ENCODE assay signal across 8 mouse cellular contexts in genomic region chr9:96888742-96889344, GRCm38 (mm10). TPM values are rescaled to one million over a fixed set of nuclear protein-coding genes. Genes with fewer than 3 reads are reported as not detected.
DNase-seq lines count a peak whose midpoint lies in the region; ATAC-seq and TF ChIP-seq lines count a peak whose summit lies in the region.

No protein-coding gene starts in this region.

- peaks cover 11% of the 10 kb centered on the region; the same call in 1 of the 2 replicates for H3K4me1 ChIP-seq in liver, adult 2 months (ENCODE audit: control insufficient read depth, insufficient read depth, low read length)
- peaks cover 4% of the 10 kb centered on the region; the same call in 1 of the 2 replicates for H3K4me1 ChIP-seq in bone marrow, adult 2 months (ENCODE audit: control insufficient read depth, insufficient read depth, low read length)
- peaks cover 75% of the 10 kb centered on the region for H3K4me1 ChIP-seq in forebrain, embryonic 12.5 days
- H3K4me1 ChIP-seq in intestine, embryonic 15.5 days (replicated peaks) = peaks cover 30% of the 10 kb centered on the region
- no peaks in the 10 kb centered on the region; the same call in 1 of the 2 replicates for H3K4me1 ChIP-seq in liver, embryonic 16.5 days (ENCODE audit: control insufficient read depth, low read depth, low read length)
- H3K4me1 ChIP-seq in neural tube, embryonic 15.5 days = peaks cover 44% of the 10 kb centered on the region

- H3K4me2 ChIP-seq in forebrain, embryonic 12.5 days = peak overlapping the region; percentile 97
- H3K4me2 ChIP-seq in intestine, embryonic 15.5 days (replicated peaks) = peak overlapping the region; percentile 87
- peak overlapping the region; percentile 67 for H3K4me2 ChIP-seq in liver, embryonic 16.5 days (ENCODE audit: low read depth, low read length)
- peak overlapping the region; percentile 69 for H3K4me2 ChIP-seq in neural tube, embryonic 15.5 days

- peak overlapping the region; percentile 65 for H3K27ac ChIP-seq in liver, adult 2 months (replicated peaks; ENCODE audit: insufficient read depth, low read depth, low read length)
- H3K27ac ChIP-seq in bone marrow, adult 2 months (ENCODE audit: control insufficient read depth, insufficient read depth, low read depth, low read length, poor library complexity) = peak overlapping the region; percentile 96
- peak overlapping the region; percentile 71; the same call in 1 of the 2 replicates for H3K27ac ChIP-seq in forebrain, embryonic 12.5 days
- H3K27ac ChIP-seq in intestine, embryonic 15.5 days = peak overlapping the region; percentile 33; the same call in 1 of the 2 replicates
- H3K27ac ChIP-seq in liver, embryonic 16.5 days (ENCODE audit: low read length) = no peak overlapping the region
- H3K27ac ChIP-seq in neural tube, embryonic 15.5 days (replicated peaks) = peak overlapping the region; percentile 62

- no peaks in the 10 kb centered on the region for H3K27me3 ChIP-seq in liver, adult 2 months (ENCODE audit: control insufficient read depth, insufficient read depth, low read length)
- peaks cover 29% of the 10 kb centered on the region for H3K27me3 ChIP-seq in forebrain, embryonic 12.5 days
- no peaks in the 10 kb centered on the region for H3K27me3 ChIP-seq in intestine, embryonic 15.5 days (replicated peaks)
- peaks cover 23% of the 10 kb centered on the region for H3K27me3 ChIP-seq in liver, embryonic 16.5 days (ENCODE audit: control insufficient read depth, insufficient read depth, low read depth, low read length)
- no peaks in the 10 kb centered on the region for H3K27me3 ChIP-seq in neural tube, embryonic 15.5 days (replicated peaks)

- peak; percentile 44 for DNase-seq in liver, adult 2 months (ENCODE audit: extremely low read depth, low read depth, low spot score)
- DNase-seq in liver = no peak
- no peak for DNase-seq in embryo, embryonic 10 days (ENCODE audit: low spot score)

- peak overlapping the region; percentile 94 for H3K9ac ChIP-seq in liver, adult 2 months (ENCODE audit: low read depth, low read length)
- H3K9ac ChIP-seq in forebrain, embryonic 12.5 days = peak overlapping the region; percentile 81
- H3K9ac ChIP-seq in intestine, embryonic 15.5 days = peak overlapping the region; percentile 79
- H3K9ac ChIP-seq in liver, embryonic 16.5 days (ENCODE audit: low read depth, low read length) = peak overlapping the region; percentile 53
- H3K9ac ChIP-seq in neural tube, embryonic 15.5 days (replicated peaks) = peak overlapping the region; percentile 74

- under 1% methylated on average over 36 of the region's 37 CpGs for WGBS in liver, adult 2 months
- under 1% methylated on average over 37 of the region's 37 CpGs for WGBS in bone marrow, adult 2 months
- 0% methylated on average over 31 of the region's 37 CpGs for WGBS in forebrain, embryonic 12.5 days
- WGBS in intestine, embryonic 15.5 days = under 1% methylated on average over 37 of the region's 37 CpGs
- WGBS in liver, embryonic 16.5 days (ENCODE audit: insufficient replicate concordance) = under 1% methylated on average over 37 of the region's 37 CpGs
- under 1% methylated on average over 36 of the region's 37 CpGs for WGBS in neural tube, embryonic 15.5 days

- ATAC-seq in forebrain, embryonic 12.5 days (ENCODE audit: low FRiP score) = peak; percentile 42
- peak; percentile 39 for ATAC-seq in intestine, embryonic 15.5 days
- ATAC-seq in liver, embryonic 16.5 days (ENCODE audit: low read depth) = peak; percentile 17
- peak; percentile 62 for ATAC-seq in neural tube, embryonic 15.5 days (ENCODE audit: low FRiP score)

- H3K79me2 ChIP-seq in liver, adult 2 months (ENCODE audit: control insufficient read depth, insufficient read depth, low read length) = peaks cover 11% of the 10 kb centered on the region

- H3K4me3 ChIP-seq in liver, adult 2 months (ENCODE audit: insufficient read depth, low read depth, low read length) = peak overlapping the region; percentile 81
- H3K4me3 ChIP-seq in bone marrow, adult 2 months (replicated peaks; ENCODE audit: control insufficient read depth, low read depth, low read length) = peak overlapping the region; percentile 97
- peak overlapping the region; percentile 63 for H3K4me3 ChIP-seq in forebrain, embryonic 12.5 days (replicated peaks)
- H3K4me3 ChIP-seq in intestine, embryonic 15.5 days (replicated peaks) = peak overlapping the region; percentile 62
- H3K4me3 ChIP-seq in liver, embryonic 16.5 days (ENCODE audit: low read depth, low read length) = peak overlapping the region; percentile 61
- H3K4me3 ChIP-seq in neural tube, embryonic 15.5 days (replicated peaks) = peak overlapping the region; percentile 67

- no peak for TF ChIP-seq CTCF in liver, adult 2 months (IDR thresholded peaks at IDR 0.05; ENCODE audit: low read depth, low read length)
- no peak for TF ChIP-seq CTCF in bone marrow, adult 2 months (IDR thresholded peaks at IDR 0.05; ENCODE audit: control insufficient read depth, insufficient read depth, low read length)

- H3K9me3 ChIP-seq in forebrain, embryonic 12.5 days = no peaks in the 10 kb centered on the region
- no peaks in the 10 kb centered on the region for H3K9me3 ChIP-seq in intestine, embryonic 15.5 days
- no peaks in the 10 kb centered on the region for H3K9me3 ChIP-seq in liver, embryonic 16.5 days (replicated peaks; ENCODE audit: control insufficient read depth, low read length)
- no peaks in the 10 kb centered on the region for H3K9me3 ChIP-seq in neural tube, embryonic 15.5 days (replicated peaks)

- H3K36me3 ChIP-seq in liver, adult 2 months (ENCODE audit: control insufficient read depth, insufficient read depth, low read length) = no peaks in the 10 kb centered on the region
- no peaks in the 10 kb centered on the region for H3K36me3 ChIP-seq in forebrain, embryonic 12.5 days (replicated peaks)
- no peaks in the 10 kb centered on the region for H3K36me3 ChIP-seq in intestine, embryonic 15.5 days
- no peaks in the 10 kb centered on the region for H3K36me3 ChIP-seq in liver, embryonic 16.5 days (ENCODE audit: control insufficient read depth, insufficient read depth)
- H3K36me3 ChIP-seq in neural tube, embryonic 15.5 days = no peaks in the 10 kb centered on the region

- no peak for TF ChIP-seq POLR2A in liver, adult 2 months (IDR thresholded peaks at IDR 0.05; ENCODE audit: extremely low read depth, insufficient read depth, low read length)
- no peak for TF ChIP-seq POLR2A in bone marrow, adult 2 months (IDR thresholded peaks at IDR 0.05; ENCODE audit: borderline replicate concordance, control insufficient read depth, low read depth, low read length)

RNA-seq across cellular contexts. Expression of gene Pxylp1, which starts 3.6 kb away (rescaled TPM):
- 6.0 and 7.2 TPM in 2 replicates for total RNA-seq in liver, adult 2 months (2014; rRNA removed)
- 4.5 and 5.5 TPM in 2 replicates for polyA plus RNA-seq in liver, adult 2 months (2012; rRNA removed)
- polyA plus RNA-seq in bone marrow, adult 2 months (2011; ENCODE audit: insufficient read depth, insufficient read length, low replicate concordance, missing spikeins) = 7.1 and 14.5 TPM in 2 replicates
- 48.5 and 51.2 TPM in 2 replicates for polyA plus RNA-seq in forebrain, embryonic 12.5 days (2016; fragmentation: Nextera tagmentation; extraction: Ambion mirVana)
- 37.6 and 41.5 TPM in 2 replicates for polyA plus RNA-seq in intestine, embryonic 15.5 days (2015; fragmentation: Nextera tagmentation; extraction: Ambion mirVana)
- 4.6 and 6.3 TPM in 2 replicates for polyA plus RNA-seq in liver, embryonic 16.5 days (2015; fragmentation: Nextera tagmentation; extraction: Ambion mirVana)
- 24.8 and 25.6 TPM in 2 replicates for polyA plus RNA-seq in neural tube, embryonic 15.5 days (2015; fragmentation: Nextera tagmentation; extraction: Ambion mirVana)
